Mouse (Mus musculus): ENCODE results near the gene Wbp2. TPM values are rescaled to one million over a fixed set of nuclear protein-coding genes. Genes with fewer than 3 reads are reported as not detected.

Wbp2 gene
- polyA plus RNA-seq, 1 experiment from 2014 or later = 201 TPM

- Histone ChIP-seq H3K36me3 (ENCODE audit: control insufficient read depth, insufficient read depth) (no peaks in the 10 kb centered on the region), H3K27me3 (replicated peaks; ENCODE audit: control insufficient read depth, insufficient read depth, low read length) (no peaks in the 10 kb centered on the region), H3K9ac (ENCODE audit: low read depth, low read length) (no peak overlapping the region), H3K4me2 (replicated peaks; ENCODE audit: low read depth) (peak overlapping the region; percentile 65), H3K4me1 (replicated peaks; ENCODE audit: control insufficient read depth, insufficient read depth, low read length) (no peaks in the 10 kb centered on the region; the same call in 1 of the 2 replicates), H3K9me3 (ENCODE audit: control insufficient read depth) (no peaks in the 10 kb centered on the region), H3K4me3 (ENCODE audit: low read depth, low read length) (peak overlapping the region; percentile 73), H3K27ac (ENCODE audit: low read depth, low read length) (no peak overlapping the region)
- no peak for TF ChIP-seq CTCF (IDR thresholded peaks at IDR 0.05; ENCODE audit: low read depth)
- 79% methylated on average over 6 of the region's 6 CpGs for WGBS
- no peak for ATAC-seq
Observed at GRCm38 (mm10) chr11:116029086-116029865, 57.5 kb downstream of the Wbp2 start.

Other genes with a start within 250 kb of the Wbp2 start
- 332 and 377 TPM in 2 replicates for gene Myo15b, start 228.6 kb downstream of the Wbp2 start, polyA plus RNA-seq (2015; fragmentation: Nextera tagmentation; extraction: Ambion mirVana)
- 1.9 and 3.4 TPM in 2 replicates for gene Smim5, start 187.0 kb downstream of the Wbp2 start, polyA plus RNA-seq (2015; fragmentation: Nextera tagmentation; extraction: Ambion mirVana)
- gene Smim6, start 175.0 kb downstream of the Wbp2 start, polyA plus RNA-seq (2015; fragmentation: Nextera tagmentation; extraction: Ambion mirVana) = 29.6 and 32.9 TPM in 2 replicates
- gene Sap30bp, start 153.7 kb downstream of the Wbp2 start, polyA plus RNA-seq (2015; fragmentation: Nextera tagmentation; extraction: Ambion mirVana) = 27.5 and 28.8 TPM in 2 replicates
- 6.8 and 8.2 TPM in 2 replicates for gene Recql5, start 153.5 kb downstream of the Wbp2 start, polyA plus RNA-seq (2015; fragmentation: Nextera tagmentation; extraction: Ambion mirVana)
- gene Itgb4, start 112.3 kb downstream of the Wbp2 start, polyA plus RNA-seq (2015; fragmentation: Nextera tagmentation; extraction: Ambion mirVana) = 16.6 and 17.8 TPM in 2 replicates
- 387 and 418 TPM in 2 replicates for gene Galk1, start 74.3 kb downstream of the Wbp2 start, polyA plus RNA-seq (2015; fragmentation: Nextera tagmentation; extraction: Ambion mirVana)
- gene H3f3b, start 59.0 kb downstream of the Wbp2 start, polyA plus RNA-seq (2015; fragmentation: Nextera tagmentation; extraction: Ambion mirVana) = 1,144 and 1,190 TPM in 2 replicates
- 7.4 and 8.8 TPM in 2 replicates for gene Unk, start 56.7 kb downstream of the Wbp2 start, polyA plus RNA-seq (2015; fragmentation: Nextera tagmentation; extraction: Ambion mirVana)
- 1.1 and 1.2 TPM in 2 replicates for gene Unc13d, start 9.0 kb downstream of the Wbp2 start, polyA plus RNA-seq (2015; fragmentation: Nextera tagmentation; extraction: Ambion mirVana)
- gene Trim47, start 40.2 kb upstream of the Wbp2 start, polyA plus RNA-seq (2015; fragmentation: Nextera tagmentation; extraction: Ambion mirVana) = 15.7 and 16.1 TPM in 2 replicates
- gene Trim65, start 44.1 kb upstream of the Wbp2 start, polyA plus RNA-seq (2015; fragmentation: Nextera tagmentation; extraction: Ambion mirVana) = 3.1 and 3.3 TPM in 2 replicates
- 35.6 and 38.5 TPM in 2 replicates for gene Mrpl38, start 51.9 kb upstream of the Wbp2 start, polyA plus RNA-seq (2015; fragmentation: Nextera tagmentation; extraction: Ambion mirVana)
- gene Fbf1, start 81.2 kb upstream of the Wbp2 start, polyA plus RNA-seq (2015; fragmentation: Nextera tagmentation; extraction: Ambion mirVana) = 3.7 and 4.8 TPM in 2 replicates
- gene Ten1, start 111.9 kb upstream of the Wbp2 start, polyA plus RNA-seq (2015; fragmentation: Nextera tagmentation; extraction: Ambion mirVana) = 64.6 and 66.8 TPM in 2 replicates
- 98.9 and 114 TPM in 2 replicates for gene Acox1, start 112.0 kb upstream of the Wbp2 start, polyA plus RNA-seq (2015; fragmentation: Nextera tagmentation; extraction: Ambion mirVana)
- 1.2 and 1.3 TPM in 2 replicates for gene Evpl, start 151.1 kb upstream of the Wbp2 start, polyA plus RNA-seq (2015; fragmentation: Nextera tagmentation; extraction: Ambion mirVana)
- gene Srp68, start 187.2 kb upstream of the Wbp2 start, polyA plus RNA-seq (2015; fragmentation: Nextera tagmentation; extraction: Ambion mirVana) = 45.2 and 48.7 TPM in 2 replicates
- 0.10 and 0.29 TPM in 2 replicates for gene Galr2, start 193.9 kb upstream of the Wbp2 start, polyA plus RNA-seq (2015; fragmentation: Nextera tagmentation; extraction: Ambion mirVana)
- 44.6 and 49.2 TPM in 2 replicates for gene Exoc7, start 220.2 kb upstream of the Wbp2 start, polyA plus RNA-seq (2015; fragmentation: Nextera tagmentation; extraction: Ambion mirVana)
- gene Foxj1, start 248.4 kb upstream of the Wbp2 start, polyA plus RNA-seq (2015; fragmentation: Nextera tagmentation; extraction: Ambion mirVana) = 0.09 TPM in 1 of 2 replicates, not detected in the other

All from intestine, postnatal 0 days (tissue).